Mouse (Mus musculus) heart, postnatal 4 days (tissue): ENCODE results near the gene Zfr2. TPM values are rescaled to one million over a fixed set of nuclear protein-coding genes. Genes with fewer than 3 reads are reported as not detected.
"Not testable (repeated sequence)": the region's sequence is repeated elsewhere in the genome, so short reads cannot be mapped to it uniquely, and the experiment has no call there.

ENCODE experiments used
- DNase-seq: peaks from one replicate; pipeline ENCODE4 v3.0.0; 2021
- total RNA-seq, 2 experiments: library from RNA; stranded (reverse); gene quantifications; 2 replicates each; pipeline ENCODE4 v1.2.3; 2021

Zfr2 gene
- total RNA-seq, 2 experiments from 2014 or later, result 4.2 to 5.5 TPM

DNA sequence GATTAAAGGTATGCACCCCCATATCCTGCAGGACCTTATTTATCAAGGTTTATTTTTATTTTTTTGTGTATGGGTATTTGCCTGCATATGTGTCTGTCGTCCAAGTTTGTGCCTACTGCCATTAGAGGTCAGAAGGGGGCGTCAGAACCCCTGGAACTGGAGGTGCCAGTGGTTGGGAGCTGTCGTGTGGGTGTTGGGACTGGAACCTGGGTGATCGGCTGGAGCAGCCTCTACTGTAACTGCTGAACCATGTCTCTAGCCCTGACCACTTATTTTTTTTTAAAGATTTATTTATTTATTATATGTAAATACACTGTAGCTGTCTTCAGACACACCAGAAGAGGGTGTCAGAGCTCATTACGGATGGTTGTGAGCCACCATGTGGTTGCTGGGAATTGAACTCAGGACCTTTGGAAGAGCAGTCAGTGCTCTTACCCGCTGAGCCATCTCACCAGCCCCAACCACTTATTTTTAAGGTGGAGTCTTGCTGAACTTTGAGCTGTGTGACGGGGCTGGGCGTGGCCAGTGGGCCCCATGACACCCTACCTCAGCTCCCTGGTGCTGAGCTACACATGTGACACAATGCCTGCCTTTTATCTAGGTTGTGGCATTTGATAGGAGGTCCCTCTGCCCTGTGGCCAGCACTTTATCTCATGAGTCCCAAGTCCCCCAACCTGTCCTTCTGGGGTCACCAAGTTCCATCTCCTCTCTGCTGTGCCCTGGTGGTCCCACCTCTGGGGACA is 29.8 kb upstream of the Zfr2 start:
- DNase-seq, result no peak

DNA sequence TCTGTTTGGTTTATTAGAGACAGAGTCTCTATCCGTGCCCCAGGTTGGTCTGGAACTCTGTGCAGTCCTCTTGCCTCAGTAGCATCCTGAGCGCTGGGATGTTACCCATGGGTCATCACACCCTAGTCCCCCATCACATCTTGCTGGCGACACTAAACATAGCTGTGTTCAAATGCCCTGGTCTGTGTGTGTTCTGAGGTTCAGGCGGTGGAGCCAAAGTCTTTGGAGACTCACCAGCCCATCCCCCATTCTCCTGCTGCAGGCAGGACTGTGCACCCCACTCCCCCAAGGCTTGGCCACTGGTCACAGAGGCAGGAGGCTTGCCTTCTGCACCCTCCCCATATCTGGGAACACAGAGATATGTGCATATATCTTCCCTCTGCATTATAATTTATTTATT is 28.8 kb upstream of the Zfr2 start:
- DNase-seq, result no peak

DNA sequence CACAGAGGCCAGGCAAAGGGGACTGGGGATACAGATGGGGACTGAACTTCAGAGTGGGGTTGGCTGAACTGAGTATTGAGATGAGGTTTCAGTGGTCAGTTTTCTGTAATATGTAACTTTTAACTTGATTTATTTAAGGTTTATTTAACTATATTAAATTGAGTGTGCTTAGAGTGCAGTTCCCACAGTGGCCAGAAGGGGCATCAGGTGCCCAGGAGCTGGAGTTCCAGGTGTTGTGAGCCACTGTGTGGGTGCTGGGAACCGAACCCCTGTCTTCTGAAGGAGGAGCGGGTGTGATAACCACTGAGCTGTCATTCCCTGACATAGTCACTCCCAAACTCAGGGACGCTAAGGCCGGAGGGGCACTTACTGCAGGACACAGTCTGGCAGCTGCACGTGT is 22.8 kb upstream of the Zfr2 start:
- DNase-seq, result peak; percentile 42

DNA sequence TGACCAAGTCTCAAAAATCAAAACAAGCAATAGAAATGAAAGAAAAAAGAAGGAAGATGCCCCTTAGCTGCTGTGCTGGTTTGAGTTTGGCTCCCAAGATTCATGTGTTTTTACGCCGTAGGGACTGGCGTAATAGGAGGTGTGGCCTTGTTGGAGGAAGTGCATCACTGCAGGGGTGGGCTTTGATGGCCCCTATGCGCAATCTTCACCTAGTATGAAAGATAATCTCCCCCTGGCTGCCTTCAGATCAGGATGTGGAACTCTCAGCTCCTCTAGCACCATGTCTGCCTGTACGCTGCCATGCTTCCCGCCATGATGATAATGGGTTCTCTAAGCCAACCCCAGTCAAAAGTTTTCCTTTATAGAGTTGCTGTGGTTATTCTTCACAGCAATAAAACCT is 16.7 kb upstream of the Zfr2 start:
- no peak for DNase-seq

DNA sequence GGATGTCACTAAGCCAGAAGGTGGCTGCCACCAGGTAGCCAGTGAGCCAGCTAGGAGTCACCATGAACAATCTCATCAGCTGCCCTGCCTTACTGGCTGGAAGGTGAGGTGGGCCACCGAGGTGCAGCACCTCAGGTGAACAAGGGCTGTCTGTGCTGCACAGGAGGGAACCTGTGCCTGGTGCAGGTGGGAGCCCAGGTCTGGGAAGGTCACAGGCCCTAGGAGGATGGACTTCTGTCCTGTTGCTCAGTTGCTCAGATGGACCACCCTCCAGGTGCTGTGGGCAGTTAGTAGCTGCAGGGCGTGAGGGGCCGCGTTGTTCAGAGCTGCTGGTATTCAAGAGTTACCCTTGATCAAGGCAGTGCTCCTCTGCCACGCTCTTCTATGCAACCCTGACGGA is 16.1 kb upstream of the Zfr2 start:
- no peak for DNase-seq

DNA sequence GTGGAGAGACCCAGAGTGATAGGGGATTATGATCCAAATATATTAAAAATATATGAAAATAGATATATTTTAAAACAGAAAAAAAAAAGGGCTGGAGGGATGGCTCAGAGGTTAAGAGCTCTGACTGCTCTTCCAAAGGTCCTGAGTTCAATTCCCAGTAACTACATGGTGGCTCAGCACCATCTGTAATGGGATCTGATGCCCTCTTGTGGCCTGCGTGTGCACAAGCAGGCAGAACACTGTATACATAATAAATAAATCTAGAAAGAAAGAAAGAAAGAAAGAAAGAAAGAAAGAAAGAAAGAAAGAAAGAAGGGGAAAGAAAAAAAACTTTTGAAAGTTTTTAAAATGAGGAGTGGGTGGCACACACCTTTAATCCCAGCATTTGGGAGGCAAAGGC is 15.7 kb upstream of the Zfr2 start:
- DNase-seq, result peak; percentile 47

DNA sequence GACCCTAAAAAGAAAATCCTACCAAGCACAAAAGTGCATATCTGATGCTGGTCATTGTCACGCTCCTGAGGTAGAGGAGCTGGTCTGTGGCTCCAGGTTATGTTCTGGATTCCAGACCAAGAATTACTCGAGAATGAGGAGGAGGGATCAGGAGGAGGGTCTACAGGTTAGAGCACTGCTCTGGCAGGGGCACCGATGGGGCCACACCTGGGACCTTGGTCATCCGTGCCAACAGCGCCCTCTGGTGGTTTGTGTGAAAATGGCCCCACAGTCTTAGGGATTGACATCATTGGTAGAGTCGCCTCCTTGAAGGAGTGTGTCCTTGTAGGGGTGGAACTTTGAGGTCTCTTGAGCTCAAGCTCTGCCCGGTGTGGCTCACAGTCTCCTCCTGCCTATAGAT is 15.0 kb upstream of the Zfr2 start:
- peak; percentile 81 for DNase-seq

DNA sequence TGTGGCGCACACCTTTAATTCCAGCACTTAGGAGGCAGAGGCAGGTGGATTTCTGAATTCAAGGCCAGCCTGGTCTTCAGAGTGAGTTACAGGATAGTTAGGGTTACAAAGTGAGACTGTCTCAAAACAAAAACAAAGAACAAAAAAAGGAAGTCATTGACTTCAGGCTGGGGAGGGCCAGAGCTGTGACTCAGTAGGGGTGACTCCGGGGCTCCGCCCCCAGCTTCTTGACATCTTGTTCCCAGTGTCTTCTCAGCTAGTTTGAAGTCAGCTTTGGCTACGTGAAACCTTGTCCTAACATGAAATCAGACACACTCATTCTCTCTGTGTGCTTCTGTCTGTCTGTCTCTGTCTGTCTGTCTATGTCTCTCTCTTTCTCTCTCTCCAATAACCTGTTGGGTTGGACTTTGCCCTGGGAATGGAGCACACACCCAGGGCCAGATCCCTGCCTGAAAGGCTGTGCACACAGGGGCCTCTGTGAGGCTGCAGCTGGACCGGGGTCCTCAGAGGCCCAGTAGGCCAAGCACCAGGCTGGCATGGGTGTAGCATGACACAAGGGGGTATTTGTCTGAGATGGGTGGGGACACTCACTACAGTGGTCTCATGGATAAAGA is 11.4 kb upstream of the Zfr2 start:
- DNase-seq, result no peak

DNA sequence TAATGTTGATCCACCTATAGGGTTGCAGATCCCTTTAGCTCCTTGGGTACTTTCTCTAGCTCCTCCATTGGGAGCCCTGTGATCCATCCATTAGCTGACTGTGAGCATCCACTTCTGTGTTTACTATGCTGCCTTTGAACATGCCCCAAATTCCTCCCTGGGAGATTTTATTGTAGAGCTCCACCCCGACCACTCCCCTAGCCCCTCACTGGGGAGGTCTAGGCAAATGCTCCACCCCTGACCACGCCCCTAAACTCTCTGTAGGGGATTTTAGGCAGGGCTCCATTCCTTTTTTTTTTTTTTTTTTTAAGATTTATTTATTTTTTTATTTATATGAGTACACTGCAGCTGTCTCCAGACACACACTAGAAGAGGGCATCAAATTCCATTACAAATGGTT is 9.2 kb upstream of the Zfr2 start:
- not testable (repeated sequence) for DNase-seq

DNA sequence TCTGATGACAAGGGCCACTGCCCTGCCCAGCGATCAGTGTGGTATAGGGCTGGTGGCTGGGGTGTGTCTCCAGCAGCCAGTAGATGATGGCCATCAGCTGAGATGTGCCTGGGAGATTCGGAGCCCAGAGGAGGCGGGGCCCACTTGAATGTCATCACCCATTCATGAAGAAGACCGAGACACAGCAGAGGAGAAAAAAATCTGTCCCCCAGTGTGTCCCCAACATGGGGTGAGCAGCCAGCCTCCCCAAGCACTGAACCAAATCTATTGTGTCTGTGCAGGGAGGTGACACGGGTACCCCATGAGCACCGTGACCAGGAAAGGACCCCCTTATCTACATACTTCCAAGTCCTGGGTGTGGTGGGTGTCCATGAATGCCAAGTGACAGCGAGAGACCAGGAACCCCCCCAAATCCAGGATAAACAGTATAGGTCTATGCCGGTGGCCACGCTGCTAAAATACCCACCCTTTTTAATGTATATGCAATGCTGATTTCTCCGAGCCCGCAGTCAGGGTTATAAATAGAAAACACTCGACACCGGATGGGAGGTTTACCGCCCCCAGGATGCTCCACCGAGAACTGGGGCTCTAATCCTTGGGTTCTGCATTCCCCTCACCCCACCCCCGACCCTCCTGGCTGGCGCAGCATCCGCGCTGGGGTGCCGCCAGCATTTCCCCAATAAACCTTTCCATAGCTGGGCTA is 3.1 kb upstream of the Zfr2 start:
- DNase-seq, result no peak

DNA sequence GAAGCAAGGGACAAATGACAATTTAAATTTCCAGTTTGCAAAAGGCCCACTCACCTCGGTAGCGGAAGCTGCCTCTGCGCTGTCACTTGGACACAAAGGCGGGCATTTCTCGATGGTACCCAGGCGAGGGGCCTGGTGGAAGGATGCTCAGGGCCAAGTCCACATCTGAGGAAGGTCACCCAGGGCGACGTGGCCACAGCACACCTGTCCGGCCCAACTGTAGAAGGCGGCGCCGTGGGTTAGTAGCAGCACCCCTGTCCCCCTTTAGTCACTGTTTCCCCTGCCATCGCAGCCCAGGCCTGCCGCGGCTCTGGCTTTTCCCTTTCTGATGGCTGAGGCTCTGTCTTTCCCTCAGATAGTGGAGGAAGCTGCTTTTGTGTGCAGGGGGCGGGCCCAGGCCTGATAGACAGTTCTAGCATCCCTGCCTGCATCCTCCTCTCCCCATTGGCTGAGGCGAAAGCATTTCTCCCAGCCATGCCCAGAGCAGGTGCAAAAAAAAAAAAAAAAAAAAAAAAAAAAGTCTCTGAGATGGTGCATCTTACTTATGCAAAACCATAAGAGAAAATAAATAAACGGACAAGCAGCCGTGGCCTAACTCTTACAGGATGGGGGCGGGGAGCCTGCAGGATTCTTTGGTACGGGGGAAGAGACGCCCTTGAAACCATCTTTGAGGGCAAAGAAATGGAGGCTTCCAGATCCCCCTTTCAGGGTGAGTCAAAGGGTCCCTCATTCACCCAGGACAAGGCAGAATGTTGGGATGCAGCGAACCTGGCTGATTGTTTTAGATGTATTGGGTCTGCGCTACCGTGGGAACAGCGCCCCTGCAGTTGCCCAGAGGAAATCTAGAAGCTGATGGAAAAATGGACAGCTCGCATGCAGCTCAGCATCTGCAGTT is 2.3 kb upstream of the Zfr2 start, which contains the start of gene Atcay:
TSS of gene Atcay (minus strand) at position 396 of the 895 bp plus-strand sequence.
- DNase-seq, result no peak

DNA sequence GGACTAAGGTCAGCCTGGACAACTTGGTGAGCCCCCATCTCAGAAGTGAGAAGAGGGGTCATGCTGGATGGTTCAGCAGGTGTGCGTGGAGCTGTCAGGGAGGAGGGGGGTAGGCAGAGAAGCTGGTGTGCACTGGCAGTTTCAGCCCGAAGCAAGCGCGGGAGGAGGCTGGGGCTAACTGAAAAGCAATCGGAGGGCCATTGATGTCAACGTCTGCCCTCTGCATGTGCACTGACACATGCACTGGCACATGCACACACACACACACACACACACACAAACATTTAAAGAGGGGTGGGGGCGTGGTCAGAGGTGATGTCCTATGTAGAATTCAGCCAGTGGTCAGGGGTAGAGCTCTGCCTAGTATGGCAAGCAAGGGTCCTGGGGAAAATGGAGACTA is 1.5 kb upstream of the Zfr2 start:
- no peak for DNase-seq

DNA sequence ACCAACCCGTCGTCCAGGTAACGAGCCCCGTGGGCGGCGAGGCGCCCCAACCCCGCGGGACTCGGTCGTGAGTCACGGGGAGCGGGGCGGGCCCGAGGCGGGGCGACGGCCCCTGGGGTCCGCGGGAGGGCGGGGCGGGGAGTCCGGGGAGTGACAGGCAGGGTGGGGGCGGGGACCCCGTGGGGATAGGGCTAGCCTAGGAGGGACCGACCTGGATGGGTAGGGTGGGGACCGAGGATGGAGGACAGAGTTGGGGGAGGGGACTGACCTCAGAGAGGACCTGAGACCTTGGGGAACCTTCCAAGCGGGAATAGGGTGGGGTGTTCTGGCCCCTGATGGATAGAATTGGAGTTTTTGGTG is 251 bp downstream of the Zfr2 start:
- DNase-seq, result no peak

DNA sequence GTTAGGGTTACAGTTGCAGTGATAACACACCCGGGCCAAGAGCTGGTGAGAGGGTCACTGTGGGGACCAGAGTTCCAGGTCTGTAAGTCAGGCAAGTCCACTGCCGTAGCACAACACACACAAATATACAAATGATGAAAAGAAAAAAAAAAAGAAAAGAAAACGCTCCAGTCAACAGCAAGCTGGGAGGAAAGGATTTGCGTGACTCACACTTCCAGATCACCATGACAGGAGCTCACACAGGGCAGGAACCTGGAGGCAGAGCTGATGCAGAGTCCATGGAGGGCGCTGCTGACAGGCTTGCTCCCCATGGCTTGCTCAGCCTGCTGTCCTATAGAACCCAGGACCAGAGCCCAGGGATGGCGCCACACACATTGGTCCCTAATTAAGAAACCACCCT is 1.3 kb downstream of the Zfr2 start:
- no peak for DNase-seq

DNA sequence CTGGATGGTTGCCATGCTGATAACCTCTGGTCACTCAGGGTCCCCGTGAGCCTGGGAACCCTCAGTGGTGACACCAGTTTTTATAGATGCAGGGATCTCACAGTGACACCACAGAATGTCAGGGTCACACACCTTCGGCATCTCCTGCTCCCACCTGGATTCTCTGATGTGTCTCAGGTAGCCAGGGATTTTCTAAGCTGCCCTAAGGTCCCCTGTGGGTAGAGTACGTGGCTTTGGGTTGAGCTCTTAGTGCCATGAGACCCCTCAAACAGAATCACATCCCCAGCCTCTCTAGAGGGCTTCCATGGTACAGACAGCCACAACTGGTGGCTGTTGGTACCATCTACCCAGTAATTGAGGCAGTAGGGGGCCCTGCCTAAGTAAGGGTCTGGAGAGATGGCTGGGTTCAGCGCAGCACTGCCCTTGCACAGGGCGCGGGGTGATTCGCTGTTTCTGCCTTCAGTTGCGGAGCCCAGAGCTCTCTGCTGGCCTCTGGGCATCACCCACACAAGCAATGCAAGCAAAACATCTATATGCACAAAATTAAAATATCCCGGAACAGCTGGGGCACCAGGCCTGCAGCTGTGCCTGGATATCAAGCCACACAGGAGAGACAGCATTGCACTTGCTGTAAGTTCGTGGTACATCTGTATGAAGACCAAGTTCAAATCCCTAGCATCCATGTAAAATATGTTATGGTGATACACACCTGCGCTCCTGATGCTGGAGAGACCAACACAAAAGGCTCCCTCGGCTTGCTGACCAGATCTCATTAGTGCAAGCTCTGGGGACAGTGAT is 3.7 kb downstream of the Zfr2 start:
- DNase-seq, result no peak

DNA sequence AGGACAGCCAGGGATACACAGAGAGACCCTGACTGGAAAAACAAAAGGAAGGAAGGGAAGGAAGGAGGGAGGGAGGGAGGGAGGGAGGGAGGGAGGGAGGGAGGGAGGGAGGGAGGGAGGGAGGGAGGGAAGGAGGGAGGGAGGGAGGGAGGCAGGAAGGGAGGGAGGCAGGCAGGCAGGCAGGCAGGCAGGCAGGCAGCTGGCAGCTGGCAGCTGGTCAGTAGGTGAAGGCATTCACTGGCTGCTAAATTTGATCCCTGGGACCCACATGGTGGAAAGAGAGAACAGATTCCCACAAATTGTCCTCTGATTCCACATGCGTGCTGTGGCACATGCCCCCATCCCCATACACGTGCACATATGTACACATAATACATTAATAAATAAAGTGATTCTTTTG is 5.7 kb downstream of the Zfr2 start:
- no peak for DNase-seq

DNA sequence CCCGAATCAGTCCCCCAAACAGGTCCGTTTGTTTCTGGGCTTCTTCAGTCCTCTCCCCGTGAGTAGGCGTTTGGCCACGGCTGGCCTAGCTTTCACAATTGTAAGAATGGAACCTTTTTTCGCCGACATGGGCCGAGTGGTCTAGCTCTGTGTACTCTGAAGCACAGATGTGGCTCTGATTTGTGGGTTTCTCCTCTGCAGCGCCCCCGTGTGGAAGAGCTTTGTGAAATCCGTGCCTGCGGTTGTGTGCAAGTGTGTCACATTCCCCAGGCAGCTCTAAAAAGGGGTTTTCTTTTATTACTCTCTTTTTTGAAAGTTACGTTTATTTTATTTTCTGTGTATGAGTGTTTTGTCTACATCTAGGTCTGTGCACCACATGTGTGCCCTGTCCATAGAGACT is 7.9 kb downstream of the Zfr2 start:
- peak; percentile 68 for DNase-seq

DNA sequence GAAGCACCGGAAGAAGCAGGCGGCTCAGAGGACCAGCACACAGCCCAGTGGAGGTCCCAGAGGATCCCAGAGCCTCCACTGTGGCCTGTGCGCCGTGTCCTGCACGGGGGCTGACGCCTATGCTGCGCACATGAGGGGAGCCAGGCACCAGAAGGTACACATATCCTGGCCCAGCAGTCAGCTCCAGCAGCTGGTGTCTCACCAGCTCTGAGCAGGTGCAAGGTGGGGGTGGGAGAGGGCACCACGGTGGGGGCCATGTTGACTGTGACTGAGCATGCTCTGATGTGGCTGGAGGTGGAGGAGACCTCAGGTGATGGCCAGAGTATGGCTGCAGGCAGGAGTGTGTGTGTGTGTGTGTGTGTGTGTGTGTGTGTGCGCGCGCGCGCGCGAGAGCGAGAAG is 9.1 kb downstream of the Zfr2 start:
- DNase-seq, result no peak

DNA sequence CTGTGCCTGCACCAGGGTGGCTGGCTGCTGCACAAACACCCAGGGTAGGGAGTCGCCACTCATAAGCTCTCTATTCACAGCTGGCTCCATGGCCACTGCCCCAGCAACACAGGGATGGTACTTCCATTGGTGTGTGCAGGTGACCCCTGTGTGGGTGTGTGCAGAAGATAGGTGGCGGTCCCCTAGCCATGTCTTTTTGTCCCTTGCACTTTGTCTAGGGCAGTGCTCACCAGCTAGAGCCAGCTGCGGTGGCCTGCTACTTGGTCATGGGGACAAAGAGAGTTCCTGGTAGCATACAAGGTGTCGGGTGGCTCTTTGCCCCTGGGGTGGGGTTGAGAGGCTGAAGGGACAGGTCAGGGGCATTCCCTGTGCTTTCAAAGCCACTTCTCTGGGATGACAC is 11.2 kb downstream of the Zfr2 start:
- no peak for DNase-seq

DNA sequence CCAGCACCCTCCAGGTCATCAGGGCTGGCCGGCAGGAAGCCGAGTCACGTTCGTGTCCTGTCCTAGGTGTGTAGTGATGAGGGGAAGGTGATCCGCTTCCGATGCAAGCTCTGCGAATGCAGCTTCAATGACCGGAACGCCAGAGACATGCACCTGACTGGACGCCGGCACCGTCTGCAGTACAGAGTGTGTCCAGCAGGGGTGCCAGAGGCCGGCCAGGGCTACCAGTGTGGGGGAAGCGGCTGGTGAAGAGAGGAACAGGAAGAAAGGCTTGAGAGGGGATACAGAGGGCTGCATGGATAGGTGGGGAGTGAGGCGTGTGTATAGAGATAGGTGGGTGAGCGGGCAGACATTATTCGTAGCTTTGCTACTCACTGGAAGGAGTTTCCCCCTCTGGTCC is 11.6 kb downstream of the Zfr2 start:
- peak; percentile 90 for DNase-seq

DNA sequence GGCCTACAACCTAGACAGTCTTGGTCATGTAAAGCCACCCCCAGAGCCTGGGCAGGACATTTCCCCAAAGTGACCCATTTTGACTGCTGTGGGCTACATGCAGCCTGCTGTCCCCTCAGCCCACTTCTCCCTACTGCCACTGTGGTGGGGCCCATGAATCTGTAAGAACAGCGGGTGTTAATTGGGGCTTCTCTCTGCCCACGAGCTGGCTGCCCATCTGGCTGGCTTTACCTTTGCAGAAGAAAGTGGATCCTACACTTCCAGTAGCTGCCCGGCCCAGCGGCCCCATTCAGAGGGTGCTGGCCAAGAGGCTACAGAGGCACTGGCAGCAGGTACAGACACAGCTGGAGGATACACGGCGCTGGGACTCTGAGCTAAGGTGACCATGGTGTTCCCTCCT is 12.2 kb downstream of the Zfr2 start:
- DNase-seq, result no peak

DNA sequence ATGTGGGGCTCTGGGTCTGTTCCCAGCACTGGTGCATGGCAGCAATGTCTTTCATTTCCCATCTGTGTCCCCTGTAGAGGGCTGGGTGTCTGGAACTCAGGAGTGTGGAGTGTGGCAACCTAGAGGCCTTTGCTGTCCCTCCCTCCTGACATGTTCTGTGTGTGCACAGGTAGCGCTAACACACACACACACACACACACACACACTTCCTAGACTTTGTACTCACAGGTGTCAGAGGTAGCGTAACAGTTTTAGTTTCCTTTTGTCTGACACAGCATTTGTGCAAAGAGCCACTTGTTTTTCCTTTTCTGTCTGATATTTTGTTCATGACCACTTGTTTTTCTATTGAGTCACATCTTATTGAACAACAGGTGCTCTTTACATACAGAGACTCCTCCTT is 14.8 kb downstream of the Zfr2 start:
- no peak for DNase-seq
